Mouse (Mus musculus) adrenal gland, postnatal 4 days (tissue): ENCODE measurements around the gene Slc39a12. TPM values are rescaled to one million over a fixed set of nuclear protein-coding genes. Genes with fewer than 3 reads are reported as not detected.

Experiments used
- DNase-seq, 2 experiments: peaks; one replicate each; pipeline ENCODE4 v3.0.0; 2021 to 2022; ENCODE audit warnings: low spot score in 2 of 2, mixed read lengths in 2 of 2
- long read RNA-seq, 2 experiments: library from polyadenylated mRNA; stranded (forward); transcript quantifications; one replicate each; pipeline ENCODE4 v2.0.0; 2021
- total RNA-seq, 2 experiments: library from RNA; stranded (reverse); gene quantifications; 2 replicates each; pipeline ENCODE4 v1.2.3; 2021

Gene Slc39a12
- under 1 TPM in 1 of 2 experiments, not detected in 1; 0.14 TPM for total RNA-seq
- long read RNA-seq, experiment 1: 0 reads
- long read RNA-seq, experiment 2: 0 reads

DNA sequence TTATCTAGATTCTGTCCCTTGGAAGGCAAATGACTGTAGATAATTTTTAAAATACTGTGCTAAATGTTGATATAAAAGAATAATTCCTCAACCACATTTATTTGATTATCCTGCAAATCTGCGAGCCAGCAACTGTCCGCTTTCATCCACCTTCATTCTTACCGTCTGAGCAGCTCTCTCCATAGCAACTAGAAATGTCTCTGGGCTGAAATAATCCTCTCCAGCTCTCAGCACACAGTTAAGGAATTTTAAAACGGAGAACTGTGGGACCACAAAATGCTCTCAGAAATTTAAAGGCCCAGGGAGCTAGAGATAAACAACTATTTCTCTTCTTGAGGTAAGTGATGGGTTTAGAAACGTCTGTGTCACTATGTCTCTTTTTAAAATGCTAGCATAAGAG, at the start of gene Slc39a12:
Gene Slc39a12 (plus strand): TSS at position 155 of the 400 bp plus-strand sequence.
- DNase-seq: no peak

DNA sequence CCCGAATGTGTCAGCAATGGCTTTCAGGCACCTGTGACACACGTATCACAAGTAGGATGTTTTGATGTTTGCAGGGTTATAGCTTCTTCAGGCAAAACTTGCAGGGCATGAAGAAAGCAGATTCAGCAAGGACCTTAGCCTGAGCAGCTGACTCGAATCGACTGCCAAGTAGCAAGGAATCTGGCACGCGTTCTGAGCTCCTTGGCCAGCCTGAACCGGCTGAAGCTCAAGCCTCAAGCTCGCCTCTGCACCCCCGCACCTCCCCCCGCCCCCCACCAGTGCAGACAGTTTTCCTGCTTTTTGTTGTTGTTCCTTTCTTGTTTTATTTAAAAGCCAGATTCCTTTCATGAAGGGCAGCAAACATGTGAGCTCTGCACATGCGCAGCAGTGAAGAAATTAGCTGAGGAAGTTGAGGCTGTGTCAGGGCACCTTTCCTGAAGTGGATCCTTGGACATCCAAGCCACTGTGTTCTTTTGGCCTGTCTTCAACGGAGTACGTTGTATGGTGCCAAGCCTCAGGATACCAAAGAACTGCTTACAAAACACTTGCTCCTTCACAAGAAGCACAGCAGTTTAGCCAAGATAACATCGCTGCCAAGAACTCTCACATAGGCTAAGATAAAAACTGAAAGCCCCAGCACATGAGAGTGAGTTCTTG, 46.3 kb upstream of the Slc39a12 start:
- no peak for DNase-seq

DNA sequence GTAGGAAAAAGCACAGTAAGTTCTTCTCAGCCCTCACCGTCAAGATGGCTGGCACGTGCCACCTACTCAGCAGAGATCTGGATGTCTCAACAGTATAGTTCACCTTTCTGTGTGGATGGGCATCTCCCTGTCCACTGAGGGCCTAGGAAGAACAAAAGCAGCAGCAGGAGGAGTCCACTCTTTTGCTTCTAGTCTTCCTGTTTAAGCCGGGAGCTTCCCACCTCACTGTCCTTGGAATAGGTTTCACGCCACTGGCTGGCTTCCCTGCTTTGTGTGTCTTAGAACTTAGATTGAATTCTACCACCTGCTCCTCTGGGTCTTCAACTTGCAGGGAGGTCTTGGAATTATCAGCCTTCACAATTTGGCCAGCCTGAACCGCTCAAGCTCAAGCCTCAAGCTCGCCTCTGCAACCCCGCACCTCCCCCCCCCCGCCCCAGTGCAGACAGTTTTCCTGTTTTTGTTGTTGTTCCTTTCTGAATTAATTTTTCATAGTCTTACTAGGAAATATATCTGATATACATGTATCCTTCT, 45.7 kb upstream of the Slc39a12 start:
- DNase-seq: no peak

DNA sequence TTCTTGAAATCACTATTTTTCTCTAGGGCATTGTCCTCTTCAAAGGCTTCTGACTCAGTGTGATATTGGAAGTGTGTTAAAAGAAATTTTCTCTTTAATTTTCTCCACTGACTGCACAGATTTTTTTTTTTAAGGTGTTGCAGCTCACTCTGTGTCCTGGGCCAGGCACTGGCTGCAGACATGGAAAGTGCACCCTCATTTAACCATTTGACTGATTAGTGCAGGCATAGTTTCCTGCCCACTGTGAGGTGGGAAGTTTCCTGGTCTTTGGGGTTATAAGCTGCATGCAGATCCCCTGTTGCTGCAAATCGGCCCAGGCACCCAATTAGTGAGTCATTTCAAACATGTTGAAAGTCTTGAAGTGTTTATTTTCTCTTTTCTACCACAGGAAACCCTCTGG, 740 bp downstream of the Slc39a12 start:
- no peak for DNase-seq

DNA sequence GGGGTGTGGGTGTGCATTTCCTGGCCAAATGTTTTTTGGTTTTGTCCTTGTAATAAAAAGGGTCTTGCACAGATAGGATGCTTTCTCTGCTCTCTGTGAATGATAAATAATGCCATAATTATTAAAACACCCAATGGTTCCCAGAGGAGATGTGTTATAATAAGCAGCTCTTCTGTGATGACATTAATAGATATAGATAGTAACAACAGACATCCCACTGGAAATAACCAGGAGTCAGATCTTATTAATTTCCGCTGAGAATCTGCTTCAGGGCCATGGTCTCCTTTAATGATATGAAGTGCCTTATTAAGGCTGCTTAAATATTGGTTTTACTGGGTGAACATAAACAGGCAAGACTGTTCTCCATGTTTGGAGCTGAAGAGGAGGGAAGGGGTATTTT, 2.8 kb downstream of the Slc39a12 start:
- no peak for DNase-seq

DNA sequence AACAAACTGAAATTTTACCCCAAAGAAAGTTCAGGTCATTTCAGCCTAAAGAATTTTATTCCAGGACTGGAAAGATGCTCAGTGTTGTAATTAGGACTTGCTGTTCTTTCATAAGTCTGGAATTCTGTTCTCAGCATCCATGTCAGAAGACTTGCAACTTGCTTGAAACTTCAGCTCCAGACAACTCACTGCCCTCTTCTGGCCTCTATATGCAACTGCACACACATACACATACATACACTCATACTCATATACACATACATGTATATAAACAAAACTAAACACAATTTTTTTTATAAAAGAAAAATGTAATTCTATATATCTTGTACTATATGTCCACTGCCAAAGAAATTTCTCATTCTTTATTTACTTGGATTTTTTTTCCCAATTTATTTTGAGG, 14.9 kb downstream of the Slc39a12 start:
- DNase-seq: no peak

DNA sequence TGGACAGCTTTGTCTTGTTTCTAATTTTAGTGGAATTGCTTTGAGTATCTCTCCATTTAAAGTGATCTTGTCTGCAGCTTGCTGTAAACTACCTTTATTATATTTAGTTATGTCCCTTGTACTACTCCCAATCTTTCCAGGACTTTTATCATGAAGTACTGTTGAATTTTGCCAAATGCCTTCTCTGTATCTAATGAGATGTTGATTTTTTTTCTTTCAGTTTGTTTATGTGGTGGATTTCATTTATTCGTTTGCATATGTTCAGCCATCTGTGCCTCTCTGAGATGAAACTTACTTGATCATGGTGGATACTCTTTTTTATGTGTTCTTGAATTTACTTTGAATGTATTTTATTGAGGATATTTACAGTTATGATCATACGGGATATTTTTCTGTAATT, 40.9 kb downstream of the Slc39a12 start:
- no peak for DNase-seq

DNA sequence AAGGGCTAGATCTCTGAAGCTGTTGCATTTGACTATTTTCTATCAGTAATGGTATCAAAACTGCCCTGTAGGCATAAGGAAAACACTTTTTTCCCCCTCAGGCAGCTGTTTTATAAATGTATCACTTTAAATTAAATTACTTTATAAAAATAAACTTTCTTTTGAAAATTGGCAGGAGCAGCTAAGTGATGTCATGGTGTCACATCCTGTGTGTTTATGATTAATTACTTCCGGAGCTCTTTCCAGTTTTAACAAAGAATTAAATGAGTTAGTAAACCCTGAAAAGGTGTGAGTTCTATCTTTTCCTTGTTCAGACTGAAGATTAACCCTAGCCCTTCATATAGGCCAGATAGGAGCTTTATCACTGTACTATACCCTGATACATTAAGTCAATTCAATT, 59.2 kb downstream of the Slc39a12 start:
- DNase-seq: no peak

DNA sequence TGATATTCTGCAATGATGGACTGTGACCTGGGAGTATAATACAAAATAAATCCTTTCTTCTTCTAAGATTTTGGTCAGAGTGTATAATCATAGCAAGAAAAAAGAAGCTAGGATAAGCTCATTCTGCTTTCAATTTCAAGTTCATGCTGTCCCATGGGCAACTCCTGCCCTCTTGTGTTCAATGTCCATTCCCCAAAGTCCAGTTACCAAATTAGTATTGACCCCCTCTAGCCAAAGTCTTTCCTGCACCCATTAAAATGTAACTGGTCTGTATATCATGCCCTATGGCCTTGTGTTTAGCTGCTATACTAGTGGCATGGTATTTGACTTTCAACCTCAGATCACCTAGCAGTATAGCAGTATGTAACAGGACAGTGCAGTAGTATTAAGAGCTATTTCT, 62.8 kb downstream of the Slc39a12 start:
- no peak for DNase-seq

DNA sequence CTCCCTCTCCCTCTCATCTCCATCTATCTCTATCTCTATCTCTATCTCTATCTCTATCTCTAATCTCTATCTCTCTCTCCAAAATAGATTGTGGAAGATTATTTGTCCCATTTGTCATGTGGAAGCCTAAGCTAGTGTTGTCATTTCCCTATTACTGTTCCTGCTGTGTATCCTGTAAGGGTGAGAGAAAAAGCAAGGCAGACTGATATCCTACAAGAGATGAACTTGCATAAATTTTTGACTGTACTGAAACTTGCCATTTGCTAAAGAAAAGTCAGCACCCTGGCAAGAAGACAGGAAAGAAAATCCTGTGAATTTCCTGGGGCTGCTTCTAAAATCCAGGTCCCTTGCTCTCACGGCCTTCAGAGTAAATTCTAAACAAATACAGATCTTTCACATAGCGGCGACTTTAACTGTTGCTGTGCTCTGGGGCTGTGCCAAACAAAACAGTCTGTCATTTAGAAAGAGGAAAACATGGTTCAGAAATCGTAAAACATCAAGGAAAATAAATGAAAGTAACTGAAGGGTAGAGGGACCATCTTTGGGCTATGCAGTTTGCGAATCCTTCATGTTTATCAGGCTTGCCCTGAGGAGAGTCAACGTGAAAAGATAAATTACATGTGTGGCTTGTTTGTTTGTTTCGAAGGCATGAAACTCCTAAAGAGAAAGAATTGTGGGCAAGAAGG, 67.0 kb downstream of the Slc39a12 start:
- no peak for DNase-seq

DNA sequence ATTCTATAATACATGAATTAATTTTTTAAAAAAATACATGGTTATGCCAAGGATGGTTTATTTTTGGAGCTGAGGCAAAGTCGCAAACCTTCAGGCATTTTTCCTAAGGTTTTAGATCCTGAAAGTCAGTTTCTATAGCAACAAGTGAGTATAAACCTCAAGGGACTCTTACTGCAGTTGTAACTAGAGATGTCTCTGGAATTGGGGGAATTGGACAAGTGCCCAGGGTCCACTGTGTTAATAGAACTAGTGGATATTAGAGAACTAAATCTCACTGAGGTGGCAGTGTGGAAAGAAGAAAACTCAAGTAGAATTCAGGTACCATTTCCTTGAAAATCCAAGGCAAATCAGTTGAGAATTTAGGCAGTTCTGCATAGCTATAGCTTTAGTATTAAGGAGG, 76.3 kb downstream of the Slc39a12 start:
- no peak for DNase-seq

DNA sequence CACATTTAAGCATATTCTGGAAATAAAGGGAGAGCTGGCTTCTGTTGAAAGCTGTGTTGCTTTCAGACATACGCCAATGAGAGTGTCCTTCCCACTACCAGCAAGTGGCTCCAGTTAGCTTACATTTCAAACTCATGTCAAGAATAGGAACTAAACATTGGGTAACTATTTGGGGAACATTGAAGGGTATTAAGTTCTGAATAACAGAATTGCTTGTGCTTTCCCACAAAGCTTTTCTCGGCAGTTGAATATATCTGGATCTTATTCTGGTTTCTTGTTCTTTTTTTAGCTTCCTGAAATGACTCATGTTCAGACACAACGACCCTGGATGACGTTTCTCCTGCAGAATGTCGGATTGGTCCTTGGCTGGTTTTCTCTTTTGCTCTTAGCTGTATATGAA, 106.0 kb downstream of the Slc39a12 start:
- DNase-seq: no peak

DNA sequence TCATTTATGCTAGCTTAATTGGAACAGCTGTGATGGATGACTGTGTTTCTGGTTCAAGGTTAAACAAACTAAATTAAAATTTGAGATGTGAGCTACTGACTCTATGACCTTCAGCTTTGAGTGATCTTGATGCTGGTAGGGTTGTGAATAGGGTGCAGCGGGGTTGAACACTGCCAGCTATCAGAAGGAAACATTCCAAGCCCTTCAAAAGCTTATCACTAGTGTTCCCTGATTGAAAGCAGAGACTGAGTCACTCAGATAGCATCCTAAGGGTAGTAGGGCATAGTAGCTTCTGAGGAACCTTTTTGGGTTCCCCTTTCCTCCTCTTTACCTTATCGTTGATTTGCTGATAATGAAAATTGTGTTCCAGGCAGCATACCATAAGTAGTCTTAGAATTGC, 108.0 kb downstream of the Slc39a12 start:
- no peak for DNase-seq

DNA sequence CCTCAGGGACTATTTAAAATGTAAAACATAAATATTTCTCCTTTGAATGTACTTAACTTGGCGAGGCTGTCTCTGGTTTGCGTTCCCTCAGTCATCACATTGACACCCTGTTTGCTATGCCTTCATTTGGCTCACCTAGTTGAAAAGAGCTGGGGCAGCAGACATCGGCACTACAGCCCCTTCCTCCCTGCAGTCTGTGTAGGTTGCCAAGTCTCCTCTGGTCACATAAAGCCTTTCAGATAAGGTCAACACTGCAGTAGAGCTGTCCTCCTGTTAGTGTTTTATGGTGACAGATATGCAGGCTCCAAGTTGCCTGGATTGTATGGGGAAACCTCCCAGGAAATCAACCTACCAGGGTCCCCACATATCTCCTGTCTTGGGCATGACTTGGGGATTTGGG, 114.4 kb downstream of the Slc39a12 start:
- DNase-seq: no peak

DNA sequence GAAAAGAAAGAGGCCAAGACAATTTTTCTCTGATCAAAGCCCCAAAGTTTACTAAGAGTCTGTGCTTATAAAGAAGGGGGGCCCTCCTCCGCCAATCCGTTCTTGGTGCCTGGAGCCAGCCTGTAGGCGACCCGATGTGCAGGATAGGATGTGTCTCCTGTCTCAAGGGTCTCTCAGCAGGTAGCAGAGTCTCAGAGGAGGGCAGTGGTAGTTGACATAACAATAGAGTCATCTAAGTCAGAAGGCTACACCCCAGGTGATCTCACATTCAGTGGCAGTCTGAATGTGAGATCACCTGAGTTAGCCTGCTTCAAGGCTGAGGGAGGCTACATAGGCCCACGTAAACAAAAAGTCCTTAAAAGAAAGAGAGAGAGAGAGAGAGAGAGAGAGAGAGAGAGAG, 130.1 kb downstream of the Slc39a12 start:
- no peak for DNase-seq

DNA sequence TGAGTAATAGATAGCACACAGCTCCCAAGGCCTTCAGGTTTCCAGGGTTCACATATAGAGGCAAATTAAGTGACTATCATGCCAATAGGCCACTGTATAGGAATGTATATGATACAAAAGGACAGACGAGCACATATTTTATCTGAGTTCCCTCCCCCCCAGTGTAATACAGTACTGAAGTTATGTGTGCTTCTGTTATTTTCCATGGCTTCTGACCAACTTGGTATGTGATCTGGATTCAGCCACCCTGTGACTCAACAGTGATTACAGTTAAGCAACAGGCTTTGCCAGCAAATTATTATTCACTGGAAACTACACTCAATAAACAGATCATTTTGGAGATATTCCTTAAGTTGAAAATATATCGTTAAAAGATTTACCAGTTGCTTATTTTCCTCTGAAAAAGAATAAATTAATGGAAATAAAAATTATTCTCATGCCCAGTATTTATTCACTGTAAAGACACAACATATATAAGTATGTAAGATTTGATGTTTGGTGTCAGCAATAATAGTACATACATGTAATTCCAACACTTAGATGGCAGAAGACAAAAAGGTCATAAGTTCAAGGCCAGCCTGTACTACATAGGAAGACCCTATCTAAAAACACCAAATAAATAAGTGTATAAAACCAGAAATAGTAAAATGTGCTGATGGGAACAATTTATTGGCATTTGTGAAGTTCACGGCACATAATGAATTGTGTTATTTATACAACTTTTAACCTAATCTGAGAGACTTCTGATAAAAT, 146.4 kb downstream of the Slc39a12 start:
- no peak for DNase-seq

DNA sequence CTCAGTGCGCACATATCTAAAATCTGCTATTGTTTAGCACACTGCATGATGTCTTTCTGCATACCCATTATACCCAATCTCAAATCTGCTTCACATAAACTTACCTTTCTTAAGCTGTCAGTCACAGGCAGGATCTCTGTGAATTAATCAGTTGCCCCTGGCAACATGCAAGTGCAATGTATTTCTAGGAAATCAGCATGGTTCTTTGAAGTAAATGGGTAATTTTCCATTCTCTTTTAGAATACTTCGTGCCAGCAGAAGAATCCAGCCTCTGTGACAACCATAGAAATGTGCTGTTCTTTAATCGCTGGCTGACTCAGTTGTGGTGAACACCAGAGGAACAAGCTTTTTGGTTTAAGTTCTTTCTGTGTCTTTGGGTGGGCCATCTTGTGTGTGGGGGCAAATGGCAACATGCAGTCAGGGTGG, 147.1 kb downstream of the Slc39a12 start:
- DNase-seq: no peak

DNA sequence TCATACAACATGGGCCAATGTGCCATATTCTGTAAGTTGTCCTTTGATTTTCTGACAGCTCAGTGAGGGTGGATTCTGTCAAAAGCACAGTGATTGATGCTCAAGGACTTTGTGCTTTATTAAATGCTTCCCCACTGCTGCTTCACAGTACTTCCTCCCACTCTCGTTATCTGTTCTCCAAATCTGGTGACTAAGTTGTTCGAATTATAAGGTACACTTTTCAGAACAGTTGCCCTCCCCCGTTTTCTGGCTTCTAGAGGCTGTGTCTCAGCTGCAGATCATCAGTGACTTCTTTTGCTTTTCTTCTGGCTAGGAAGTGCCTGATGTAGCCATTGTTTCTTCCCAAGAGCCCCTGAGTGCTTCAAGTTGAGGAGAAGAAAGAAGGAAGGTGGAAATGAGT, 149.7 kb downstream of the Slc39a12 start:
- no peak for DNase-seq

DNA sequence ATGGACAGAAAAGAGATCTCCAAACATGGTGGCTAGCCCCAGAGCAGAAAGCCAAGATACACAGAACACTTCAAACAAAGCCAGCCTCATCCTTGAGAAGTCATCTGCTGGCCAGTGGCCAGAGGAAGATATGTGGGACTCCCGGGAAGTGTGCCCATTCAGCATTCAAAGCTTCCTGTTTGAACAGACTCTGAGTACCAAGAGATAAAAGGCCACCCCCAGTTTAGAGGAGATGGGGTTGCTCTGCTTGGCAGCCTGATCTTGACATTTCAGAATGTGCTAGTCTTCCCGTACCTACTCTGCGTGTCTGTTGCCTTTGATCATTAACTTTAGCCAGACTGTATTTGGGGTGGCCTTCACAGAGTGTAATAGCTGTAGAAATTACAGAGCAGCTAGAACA, 155.2 kb downstream of the Slc39a12 start:
- DNase-seq: peak; percentile 31 to 55

DNA sequence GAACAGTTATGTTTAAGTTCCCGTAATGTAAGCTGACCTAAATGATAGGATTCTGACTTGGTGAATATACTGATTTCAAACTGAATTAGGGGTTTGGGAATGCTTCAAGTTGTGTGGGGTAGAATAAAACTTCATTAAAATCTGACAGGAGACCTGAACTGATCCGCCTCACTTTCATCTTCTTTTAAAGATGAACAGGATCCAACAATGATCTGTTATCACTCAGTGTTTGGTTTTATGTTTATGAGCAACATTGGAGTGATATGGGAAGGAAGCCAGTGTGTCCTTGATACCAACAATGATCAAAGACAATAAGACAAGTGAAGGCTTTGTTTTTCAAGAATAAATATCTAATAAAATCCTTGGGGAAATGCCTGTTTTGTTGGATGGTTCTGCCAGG, 155.7 kb downstream of the Slc39a12 start:
- DNase-seq: no peak
